Mouse (Mus musculus) lung, embryonic 16.5 days (tissue): Measurements from ENCODE around the gene 1110017D15Rik. TPM values are rescaled to one million over a fixed set of nuclear protein-coding genes. Genes with fewer than 3 reads are reported as not detected.
A peak's percentile ranks its signal among the peaks of the same experiment; 100 is the strongest.

Source experiments
- ATAC-seq: fragments of 200-750 bp; cut with Nextera tagmentation; 2 replicates; pipeline ENCODE4 v1.8.0; 2017; ENCODE audit warnings: low read depth, mild to moderate bottlenecking, moderate library complexity
- H3K27ac ChIP-seq: fragments of 300-500 bp; sonication (generic); 2 replicates; pipeline ENCODE4 v1.5.1; 2014; ENCODE audit warnings: mild to moderate bottlenecking, control low read depth, low read length
- H3K27me3 ChIP-seq: fragments of 300-500 bp; sonication (generic); 2 replicates; pipeline ENCODE4 v1.6.1; 2014; ENCODE audit warnings: low read depth, low read length, mixed read lengths; ENCODE audit not compliant: control insufficient read depth, insufficient read depth
- H3K36me3 ChIP-seq: fragments of 300-500 bp; sonication (generic); 2 replicates; pipeline ENCODE4 v1.6.1; 2014; ENCODE audit warnings: low read length; ENCODE audit not compliant: control insufficient read depth, insufficient read depth
- H3K4me1 ChIP-seq: fragments of 300-500 bp; sonication (generic); replicated peaks from 2 replicates; pipeline ENCODE4 v1.6.1; 2014; ENCODE audit warnings: low read length, mixed read lengths; ENCODE audit not compliant: control insufficient read depth, insufficient read depth
- H3K4me2 ChIP-seq: fragments of 300-500 bp; sonication (generic); 2 replicates; pipeline ENCODE4 v1.6.1; 2014; ENCODE audit warnings: low read depth, low read length, control low read depth
- H3K4me3 ChIP-seq: fragments of 300-500 bp; sonication (generic); 2 replicates; pipeline ENCODE4 v1.5.1; 2014; ENCODE audit warnings: mild to moderate bottlenecking, low read length, control low read depth
- H3K9ac ChIP-seq: fragments of 300-500 bp; sonication (generic); 2 replicates; pipeline ENCODE4 v1.6.1; 2014; ENCODE audit warnings: low read length, control low read depth
- H3K9me3 ChIP-seq: fragments of 300-500 bp; sonication (generic); 2 replicates; pipeline ENCODE4 v1.6.1; 2016; ENCODE audit warnings: low read length; ENCODE audit not compliant: control insufficient read depth
- WGBS: fragments of 180-500 bp; shearing (Covaris S2); extraction: QIAGEN DNeasy Blood & Tissue Kit; methylation state at CpG from one replicate; pipeline ENCODE4 v1.1.7; 2014; 5-methylcytosine and 5-hydroxymethylcytosine counted together
- polyA plus RNA-seq: library from polyadenylated mRNA; unstranded; fragments of >200 nt; fragmentation: Nextera tagmentation; extraction: Ambion mirVana; gene quantifications from 2 replicates; pipeline ENCODE4 v1.2.1, GENCODE M21; 2015

Gene 1110017D15Rik
- polyA plus RNA-seq, 1 experiment from 2014 or later, result 15.7 TPM

GRCm38 (mm10) chr4:41497579-41497978 is 19.6 kb downstream of the 1110017D15Rik start:
- H3K27ac ChIP-seq, result no peak overlapping the region
- H3K9ac ChIP-seq, result peak overlapping the region; percentile 13; the same call in 1 of the 2 replicates
- peak overlapping the region; percentile 54 for H3K4me2 ChIP-seq
- 5% methylated on average over 34 of the region's 34 CpGs for WGBS
- H3K27me3 ChIP-seq, result peaks cover 50% of the 10 kb centered on the region
- H3K9me3 ChIP-seq, result no peaks in the 10 kb centered on the region
- no peak for ATAC-seq
- H3K36me3 ChIP-seq, result no peaks in the 10 kb centered on the region
- H3K4me1 ChIP-seq, result peaks cover 21% of the 10 kb centered on the region
- H3K4me3 ChIP-seq, result peak overlapping the region; percentile 35

GRCm38 (mm10) chr4:41497046-41497445 is 20.1 kb downstream of the 1110017D15Rik start:
- H3K36me3 ChIP-seq, result no peaks in the 10 kb centered on the region
- no peak overlapping the region for H3K27ac ChIP-seq
- no peak overlapping the region for H3K9ac ChIP-seq
- H3K4me2 ChIP-seq, result no peak overlapping the region
- peaks cover 19% of the 10 kb centered on the region for H3K4me1 ChIP-seq
- peaks cover 50% of the 10 kb centered on the region for H3K27me3 ChIP-seq
- 58% methylated on average over 5 of the region's 5 CpGs for WGBS
- ATAC-seq, result no peak
- no peak overlapping the region for H3K4me3 ChIP-seq
- H3K9me3 ChIP-seq, result no peaks in the 10 kb centered on the region

- peaks cover 19% of the 10 kb centered on the region for H3K4me1 ChIP-seq
- ATAC-seq, result no peak
Measured at GRCm38 (mm10) chr4:41495850-41496249, 21.3 kb downstream of the 1110017D15Rik start.

GRCm38 (mm10) chr4:41495076-41495475 is 22.1 kb downstream of the 1110017D15Rik start:
- peaks cover 35% of the 10 kb centered on the region for H3K27me3 ChIP-seq
- no peak overlapping the region for H3K27ac ChIP-seq
- WGBS, result 78% methylated on average over 4 of the region's 4 CpGs

More at GRCm38 (mm10) chr4:41495850-41496249, 21.3 kb downstream of the 1110017D15Rik start:
- peaks cover 43% of the 10 kb centered on the region for H3K27me3 ChIP-seq
- H3K27ac ChIP-seq, result no peak overlapping the region
- no peak overlapping the region for H3K9ac ChIP-seq
- no peaks in the 10 kb centered on the region for H3K36me3 ChIP-seq
- no peaks in the 10 kb centered on the region for H3K9me3 ChIP-seq
- H3K4me2 ChIP-seq, result no peak overlapping the region
- H3K4me3 ChIP-seq, result no peak overlapping the region
- 75% methylated on average over 11 of the region's 11 CpGs for WGBS

GRCm38 (mm10) chr4:41494378-41494777 is 22.8 kb downstream of the 1110017D15Rik start:
- H3K9me3 ChIP-seq, result no peaks in the 10 kb centered on the region
- no peak overlapping the region for H3K27ac ChIP-seq
- no peaks in the 10 kb centered on the region for H3K36me3 ChIP-seq
- H3K4me1 ChIP-seq, result peaks cover 19% of the 10 kb centered on the region
- no peak overlapping the region for H3K9ac ChIP-seq
- H3K4me2 ChIP-seq, result no peak overlapping the region
- peaks cover 28% of the 10 kb centered on the region for H3K27me3 ChIP-seq
- no peak overlapping the region for H3K4me3 ChIP-seq
- no peak for ATAC-seq
- WGBS, result 33% methylated on average over 3 of the region's 3 CpGs

More at GRCm38 (mm10) chr4:41495076-41495475, 22.1 kb downstream of the 1110017D15Rik start:
- Histone ChIP-seq H3K9ac (no peak overlapping the region), H3K4me3 (no peak overlapping the region), H3K36me3 (no peaks in the 10 kb centered on the region), H3K4me1 (peaks cover 19% of the 10 kb centered on the region), H3K4me2 (no peak overlapping the region), H3K9me3 (no peaks in the 10 kb centered on the region)
- ATAC-seq, result no peak

GRCm38 (mm10) chr4:41493464-41494116 is 23.5 kb downstream of the 1110017D15Rik start:
- H3K9me3 ChIP-seq, result no peaks in the 10 kb centered on the region
- H3K27ac ChIP-seq, result no peak overlapping the region
- 53% methylated on average over 3 of the region's 3 CpGs for WGBS
- peaks cover 13% of the 10 kb centered on the region for H3K4me1 ChIP-seq
- no peak overlapping the region for H3K4me3 ChIP-seq
- no peak overlapping the region for H3K4me2 ChIP-seq
- no peak overlapping the region for H3K9ac ChIP-seq
- peaks cover 20% of the 10 kb centered on the region for H3K27me3 ChIP-seq
- no peaks in the 10 kb centered on the region for H3K36me3 ChIP-seq
- peak; percentile 24 for ATAC-seq

- H3K9ac ChIP-seq, result no peak overlapping the region
- H3K36me3 ChIP-seq, result no peaks in the 10 kb centered on the region
- peaks cover 6% of the 10 kb centered on the region for H3K4me1 ChIP-seq
- no peak overlapping the region for H3K4me2 ChIP-seq
- H3K27me3 ChIP-seq, result peaks cover 14% of the 10 kb centered on the region
- 78% methylated on average over 7 of the region's 7 CpGs for WGBS
- no peak overlapping the region for H3K27ac ChIP-seq
- H3K4me3 ChIP-seq, result no peak overlapping the region
- no peaks in the 10 kb centered on the region for H3K9me3 ChIP-seq
- no peak for ATAC-seq
Measured at GRCm38 (mm10) chr4:41492951-41493350, 24.2 kb downstream of the 1110017D15Rik start.

- H3K4me1 ChIP-seq, result peaks cover 15% of the 10 kb centered on the region
- ATAC-seq, result peak; percentile 93
- H3K27me3 ChIP-seq, result no peaks in the 10 kb centered on the region
- H3K36me3 ChIP-seq, result no peaks in the 10 kb centered on the region
- H3K27ac ChIP-seq, result peak overlapping the region; percentile 60
- H3K4me3 ChIP-seq, result no peak overlapping the region
- 42% methylated on average over 6 of the region's 6 CpGs for WGBS
- no peak overlapping the region for H3K4me2 ChIP-seq
- 0 out of 2 replicates have a peak, but pooled peaks cover 2% of the 10 kb centered on the region for H3K9me3 ChIP-seq
- no peak overlapping the region for H3K9ac ChIP-seq
Measured at GRCm38 (mm10) chr4:41481601-41482017, 35.5 kb downstream of the 1110017D15Rik start.

- WGBS, result 59% methylated on average over 8 of the region's 8 CpGs
- ATAC-seq, result no peak
- H3K27ac ChIP-seq, result peak overlapping the region; percentile 57
Measured at GRCm38 (mm10) chr4:41480254-41480653, 36.9 kb downstream of the 1110017D15Rik start.

More at GRCm38 (mm10) chr4:41480254-41480653, 36.9 kb downstream of the 1110017D15Rik start:
- Histone ChIP-seq H3K9ac (no peak overlapping the region), H3K36me3 (no peaks in the 10 kb centered on the region), H3K4me2 (no peak overlapping the region), H3K4me3 (no peak overlapping the region), H3K4me1 (peaks cover 15% of the 10 kb centered on the region), H3K9me3 (no peaks in the 10 kb centered on the region), H3K27me3 (no peaks in the 10 kb centered on the region)
